Mouse (Mus musculus): ENCODE data around the gene Dtl. TPM values are rescaled to one million over a fixed set of nuclear protein-coding genes. Genes with fewer than 3 reads are reported as not detected.
A peak's percentile ranks its signal among the peaks of the same experiment; 100 is the strongest.

The Dtl gene
- polyA plus RNA-seq, 1 experiment from 2014 or later = 37.6 TPM

- no peaks in the 10 kb centered on the region for H3K4me1 ChIP-seq (ENCODE audit: control insufficient read depth, insufficient read depth, low read length)
- peaks cover 63% of the 10 kb centered on the region for H3K36me3 ChIP-seq (ENCODE audit: control insufficient read depth, insufficient read depth, low read length)
- H3K27ac ChIP-seq (replicated peaks; ENCODE audit: low read depth, low read length) = no peak overlapping the region
- H3K27me3 ChIP-seq (replicated peaks; ENCODE audit: control insufficient read depth, insufficient read depth, low read length) = no peaks in the 10 kb centered on the region
- no peak overlapping the region for H3K4me2 ChIP-seq (ENCODE audit: low read depth, low read length)
- H3K9ac ChIP-seq (ENCODE audit: low read depth, low read length) = no peak overlapping the region
- no peaks in the 10 kb centered on the region for H3K9me3 ChIP-seq (ENCODE audit: control insufficient read depth, low read length)
- H3K4me3 ChIP-seq (ENCODE audit: low read depth, low read length) = no peak overlapping the region
- ATAC-seq (ENCODE audit: low read depth) (no peak), DNase-seq (ENCODE audit: low spot score) (no peak)
- WGBS = 78% methylated on average over 4 of the region's 4 CpGs
Observed at GRCm38 (mm10) chr1:191541619-191542018, 33.7 kb downstream of the Dtl start.

GRCm38 (mm10) chr1:191541014-191541413 lies 34.3 kb downstream of the Dtl start:
- peaks cover 59% of the 10 kb centered on the region for H3K36me3 ChIP-seq (ENCODE audit: control insufficient read depth, insufficient read depth, low read length)
- 86% methylated on average over 9 of the region's 9 CpGs for WGBS

GRCm38 (mm10) chr1:191540300-191540699 lies 35.0 kb downstream of the Dtl start:
- no peak overlapping the region for H3K4me3 ChIP-seq (ENCODE audit: low read depth, low read length)
- DNase-seq (ENCODE audit: low spot score) = no peak
- H3K36me3 ChIP-seq (ENCODE audit: control insufficient read depth, insufficient read depth, low read length) = peaks cover 55% of the 10 kb centered on the region
- H3K9ac ChIP-seq (ENCODE audit: low read depth, low read length) = no peak overlapping the region
- H3K27ac ChIP-seq (replicated peaks; ENCODE audit: low read depth, low read length) = no peak overlapping the region
- WGBS = 79% methylated on average over 2 of the region's 2 CpGs
- ATAC-seq (ENCODE audit: low read depth) = no peak
- H3K9me3 ChIP-seq (ENCODE audit: control insufficient read depth, low read length) = no peaks in the 10 kb centered on the region
- H3K4me2 ChIP-seq (ENCODE audit: low read depth, low read length) = no peak overlapping the region
- H3K4me1 ChIP-seq (ENCODE audit: control insufficient read depth, insufficient read depth, low read length) = no peaks in the 10 kb centered on the region
- H3K27me3 ChIP-seq (replicated peaks; ENCODE audit: control insufficient read depth, insufficient read depth, low read length) = no peaks in the 10 kb centered on the region

More at GRCm38 (mm10) chr1:191541014-191541413, 34.3 kb downstream of the Dtl start:
- Histone ChIP-seq H3K9ac (ENCODE audit: low read depth, low read length) (no peak overlapping the region), H3K27me3 (replicated peaks; ENCODE audit: control insufficient read depth, insufficient read depth, low read length) (no peaks in the 10 kb centered on the region), H3K9me3 (ENCODE audit: control insufficient read depth, low read length) (no peaks in the 10 kb centered on the region), H3K4me2 (ENCODE audit: low read depth, low read length) (no peak overlapping the region), H3K27ac (replicated peaks; ENCODE audit: low read depth, low read length) (no peak overlapping the region), H3K4me3 (ENCODE audit: low read depth, low read length) (no peak overlapping the region), H3K4me1 (ENCODE audit: control insufficient read depth, insufficient read depth, low read length) (no peaks in the 10 kb centered on the region)
- no peak for DNase-seq (ENCODE audit: low spot score)
- ATAC-seq (ENCODE audit: low read depth) = no peak

- H3K4me3 ChIP-seq (ENCODE audit: low read depth, low read length) = no peak overlapping the region
- H3K4me1 ChIP-seq (ENCODE audit: control insufficient read depth, insufficient read depth, low read length) = no peaks in the 10 kb centered on the region
- WGBS = 64% methylated on average over 2 of the region's 2 CpGs
- ATAC-seq (ENCODE audit: low read depth) (no peak), DNase-seq (ENCODE audit: low spot score) (no peak)
- no peak overlapping the region for H3K4me2 ChIP-seq (ENCODE audit: low read depth, low read length)
- H3K9ac ChIP-seq (ENCODE audit: low read depth, low read length) = no peak overlapping the region
- no peaks in the 10 kb centered on the region for H3K9me3 ChIP-seq (ENCODE audit: control insufficient read depth, low read length)
- peaks cover 20% of the 10 kb centered on the region for H3K36me3 ChIP-seq (ENCODE audit: control insufficient read depth, insufficient read depth, low read length)
- H3K27ac ChIP-seq (replicated peaks; ENCODE audit: low read depth, low read length) = no peak overlapping the region
- no peaks in the 10 kb centered on the region for H3K27me3 ChIP-seq (replicated peaks; ENCODE audit: control insufficient read depth, insufficient read depth, low read length)
Observed at GRCm38 (mm10) chr1:191534896-191535295, 40.4 kb downstream of the Dtl start.

- ATAC-seq (ENCODE audit: low read depth) = no peak
Observed at GRCm38 (mm10) chr1:191531023-191531422, 44.3 kb downstream of the Dtl start.

GRCm38 (mm10) chr1:191529406-191529805 lies 45.9 kb downstream of the Dtl start:
- Histone ChIP-seq H3K4me1 (ENCODE audit: control insufficient read depth, insufficient read depth, low read length) (no peaks in the 10 kb centered on the region), H3K4me2 (ENCODE audit: low read depth, low read length) (no peak overlapping the region), H3K4me3 (ENCODE audit: low read depth, low read length) (no peak overlapping the region), H3K9ac (ENCODE audit: low read depth, low read length) (no peak overlapping the region), H3K9me3 (ENCODE audit: control insufficient read depth, low read length) (no peaks in the 10 kb centered on the region), H3K27ac (replicated peaks; ENCODE audit: low read depth, low read length) (no peak overlapping the region), H3K27me3 (replicated peaks; ENCODE audit: control insufficient read depth, insufficient read depth, low read length) (no peaks in the 10 kb centered on the region), H3K36me3 (ENCODE audit: control insufficient read depth, insufficient read depth, low read length) (no peaks in the 10 kb centered on the region)
- no peak for ATAC-seq (ENCODE audit: low read depth)
- DNase-seq (ENCODE audit: low spot score) = no peak
- 56% methylated on average over 2 of the region's 2 CpGs for WGBS

More at GRCm38 (mm10) chr1:191531023-191531422, 44.3 kb downstream of the Dtl start:
- no peaks in the 10 kb centered on the region for H3K4me1 ChIP-seq (ENCODE audit: control insufficient read depth, insufficient read depth, low read length)
- H3K27ac ChIP-seq (replicated peaks; ENCODE audit: low read depth, low read length) = no peak overlapping the region
- no peaks in the 10 kb centered on the region for H3K27me3 ChIP-seq (replicated peaks; ENCODE audit: control insufficient read depth, insufficient read depth, low read length)
- 53% methylated on average over 1 of the region's 1 CpGs for WGBS
- H3K4me2 ChIP-seq (ENCODE audit: low read depth, low read length) = no peak overlapping the region
- H3K36me3 ChIP-seq (ENCODE audit: control insufficient read depth, insufficient read depth, low read length) = peaks cover 3% of the 10 kb centered on the region; the same call in 1 of the 2 replicates
- no peak overlapping the region for H3K4me3 ChIP-seq (ENCODE audit: low read depth, low read length)
- H3K9ac ChIP-seq (ENCODE audit: low read depth, low read length) = no peak overlapping the region
- DNase-seq (ENCODE audit: low spot score) = no peak
- no peaks in the 10 kb centered on the region for H3K9me3 ChIP-seq (ENCODE audit: control insufficient read depth, low read length)

- ATAC-seq (ENCODE audit: low read depth) (peak; percentile 28; the same call in 1 of the 2 replicates), DNase-seq (ENCODE audit: low spot score) (peak; percentile 67)
- Histone ChIP-seq H3K27ac (replicated peaks; ENCODE audit: low read depth, low read length) (peak overlapping the region; percentile 49), H3K9me3 (ENCODE audit: control insufficient read depth, low read length) (no peaks in the 10 kb centered on the region), H3K4me3 (ENCODE audit: low read depth, low read length) (no peak overlapping the region), H3K27me3 (replicated peaks; ENCODE audit: control insufficient read depth, insufficient read depth, low read length) (no peaks in the 10 kb centered on the region), H3K4me2 (ENCODE audit: low read depth, low read length) (no peak overlapping the region), H3K9ac (ENCODE audit: low read depth, low read length) (no peak overlapping the region), H3K4me1 (ENCODE audit: control insufficient read depth, insufficient read depth, low read length) (no peaks in the 10 kb centered on the region), H3K36me3 (ENCODE audit: control insufficient read depth, insufficient read depth, low read length) (no peaks in the 10 kb centered on the region)
- 40% methylated on average over 4 of the region's 4 CpGs for WGBS
Observed at GRCm38 (mm10) chr1:191527921-191528612, 47.3 kb downstream of the Dtl start.

GRCm38 (mm10) chr1:191527089-191527488 lies 48.3 kb downstream of the Dtl start:
- Histone ChIP-seq H3K27me3 (replicated peaks; ENCODE audit: control insufficient read depth, insufficient read depth, low read length) (no peaks in the 10 kb centered on the region), H3K36me3 (ENCODE audit: control insufficient read depth, insufficient read depth, low read length) (no peaks in the 10 kb centered on the region), H3K4me2 (ENCODE audit: low read depth, low read length) (no peak overlapping the region), H3K9ac (ENCODE audit: low read depth, low read length) (no peak overlapping the region), H3K4me3 (ENCODE audit: low read depth, low read length) (no peak overlapping the region), H3K27ac (replicated peaks; ENCODE audit: low read depth, low read length) (no peak overlapping the region), H3K9me3 (ENCODE audit: control insufficient read depth, low read length) (no peaks in the 10 kb centered on the region), H3K4me1 (ENCODE audit: control insufficient read depth, insufficient read depth, low read length) (no peaks in the 10 kb centered on the region)
- DNase-seq (ENCODE audit: low spot score) = no peak
- WGBS = 64% methylated on average over 3 of the region's 3 CpGs
- ATAC-seq (ENCODE audit: low read depth) = no peak

- Histone ChIP-seq H3K27ac (replicated peaks; ENCODE audit: low read depth, low read length) (no peak overlapping the region), H3K9ac (ENCODE audit: low read depth, low read length) (no peak overlapping the region), H3K36me3 (ENCODE audit: control insufficient read depth, insufficient read depth, low read length) (no peaks in the 10 kb centered on the region), H3K4me3 (ENCODE audit: low read depth, low read length) (no peak overlapping the region), H3K9me3 (ENCODE audit: control insufficient read depth, low read length) (no peaks in the 10 kb centered on the region), H3K4me1 (ENCODE audit: control insufficient read depth, insufficient read depth, low read length) (no peaks in the 10 kb centered on the region), H3K27me3 (replicated peaks; ENCODE audit: control insufficient read depth, insufficient read depth, low read length) (no peaks in the 10 kb centered on the region), H3K4me2 (ENCODE audit: low read depth, low read length) (no peak overlapping the region)
- WGBS = 68% methylated on average over 8 of the region's 8 CpGs
- DNase-seq (ENCODE audit: low spot score) (no peak), ATAC-seq (ENCODE audit: low read depth) (no peak)
Observed at GRCm38 (mm10) chr1:191521395-191521794, 53.9 kb downstream of the Dtl start.

All from embryonic facial prominence, embryonic 14.5 days (tissue).